Mouse (Mus musculus): ENCODE measurements around the gene Fbxl17.

Fbxl17 gene

GRCm38 (mm10) chr17:63459712-63460495 lies 39.9 kb downstream of the Fbxl17 start:
- DNase-seq (ENCODE audit: low spot score), result no peak

- no peak for DNase-seq (ENCODE audit: low spot score)
Observed at GRCm38 (mm10) chr17:63458052-63458451, 41.8 kb downstream of the Fbxl17 start.

GRCm38 (mm10) chr17:63451311-63452006 lies 48.4 kb downstream of the Fbxl17 start:
- DNase-seq (ENCODE audit: low spot score), result no peak

- no peak for DNase-seq (ENCODE audit: low spot score)
Observed at GRCm38 (mm10) chr17:63447691-63448090, 52.1 kb downstream of the Fbxl17 start.

GRCm38 (mm10) chr17:63446971-63447679 lies 52.7 kb downstream of the Fbxl17 start:
- DNase-seq (ENCODE audit: low spot score), result no peak

GRCm38 (mm10) chr17:63445212-63445611 lies 54.6 kb downstream of the Fbxl17 start:
- DNase-seq (ENCODE audit: low spot score), result no peak

- DNase-seq (ENCODE audit: low spot score), result no peak
Observed at GRCm38 (mm10) chr17:63437424-63437823, 62.4 kb downstream of the Fbxl17 start.

GRCm38 (mm10) chr17:63434081-63434480 lies 65.7 kb downstream of the Fbxl17 start:
- peak; percentile 50 for DNase-seq (ENCODE audit: low spot score)

GRCm38 (mm10) chr17:63431650-63432049 lies 68.2 kb downstream of the Fbxl17 start:
- no peak for DNase-seq (ENCODE audit: low spot score)

- DNase-seq (ENCODE audit: low spot score), result peak; percentile 24
Observed at GRCm38 (mm10) chr17:63430395-63431075, 69.3 kb downstream of the Fbxl17 start.

GRCm38 (mm10) chr17:63423851-63424250 lies 76.0 kb downstream of the Fbxl17 start:
- peak; percentile 37 for DNase-seq (ENCODE audit: low spot score)

GRCm38 (mm10) chr17:63422685-63423084 lies 77.1 kb downstream of the Fbxl17 start:
- no peak for DNase-seq (ENCODE audit: low spot score)

- no peak for DNase-seq (ENCODE audit: low spot score)
Observed at GRCm38 (mm10) chr17:63421864-63422263, 78.0 kb downstream of the Fbxl17 start.

GRCm38 (mm10) chr17:63419503-63419902 lies 80.3 kb downstream of the Fbxl17 start:
- no peak for DNase-seq (ENCODE audit: low spot score)

- DNase-seq (ENCODE audit: low spot score), result peak; percentile 43
Observed at GRCm38 (mm10) chr17:63413973-63414580, 85.7 kb downstream of the Fbxl17 start.

GRCm38 (mm10) chr17:63411564-63411963 lies 88.3 kb downstream of the Fbxl17 start:
- no peak for DNase-seq (ENCODE audit: low spot score)

GRCm38 (mm10) chr17:63410101-63410500 lies 89.7 kb downstream of the Fbxl17 start:
- no peak for DNase-seq (ENCODE audit: low spot score)

GRCm38 (mm10) chr17:63405955-63406354 lies 93.9 kb downstream of the Fbxl17 start:
- no peak for DNase-seq (ENCODE audit: low spot score)

GRCm38 (mm10) chr17:63405471-63405870 lies 94.3 kb downstream of the Fbxl17 start:
- no peak for DNase-seq (ENCODE audit: low spot score)

GRCm38 (mm10) chr17:63404968-63405367 lies 94.8 kb downstream of the Fbxl17 start:
- DNase-seq (ENCODE audit: low spot score), result peak; percentile 45

GRCm38 (mm10) chr17:63403801-63404415 lies 95.9 kb downstream of the Fbxl17 start:
- DNase-seq (ENCODE audit: low spot score), result no peak
